Comparison of ENCODE assay signal across 19 mouse cellular contexts in genomic region chr2:71162831-71163621, GRCm38 (mm10). TPM values are rescaled to one million over a fixed set of nuclear protein-coding genes. Genes with fewer than 3 reads are reported as not detected.
DNase-seq lines count a peak whose midpoint lies in the region; ATAC-seq and TF ChIP-seq lines count a peak whose summit lies in the region.
"Had no signal": no experiment of that assay in that cellular context is flagged by ENCODE, and none has a peak within 500 bp of the region (broad histone marks: within the 10 kb centered on the region; RNA-seq: fewer than 3 reads in every experiment).

No protein-coding gene starts in this region.

- H3K27me3 ChIP-seq in kidney, embryonic 16.5 days (ENCODE audit: insufficient read depth, low read length): no peaks in the 10 kb centered on the region
- no peaks in the 10 kb centered on the region for H3K27me3 ChIP-seq in kidney, postnatal 0 days (ENCODE audit: insufficient read depth, low read length)
- no peaks in the 10 kb centered on the region for H3K27me3 ChIP-seq in liver, embryonic 14.5 days (ENCODE audit: control insufficient read depth, insufficient read depth, low read length)
- H3K27me3 ChIP-seq: forebrain, embryonic 12.5 days; heart, embryonic 13.5 days had no signal

- H3K9ac ChIP-seq in kidney, embryonic 16.5 days (replicated peaks; ENCODE audit: low read length): no peak overlapping the region
- no peak overlapping the region for H3K9ac ChIP-seq in kidney, postnatal 0 days (ENCODE audit: low read depth, low read length)
- H3K9ac ChIP-seq in liver, embryonic 14.5 days (replicated peaks): no peak overlapping the region
- H3K9ac ChIP-seq: forebrain, embryonic 12.5 days; heart, embryonic 13.5 days had no signal

- no peak overlapping the region for H3K27ac ChIP-seq in kidney, embryonic 16.5 days (ENCODE audit: low read length)
- H3K27ac ChIP-seq in kidney, postnatal 0 days: peak overlapping the region; percentile 25; the same call in 1 of the 2 replicates
- H3K27ac ChIP-seq in liver, embryonic 14.5 days: peak overlapping the region; percentile 18; the same call in 1 of the 2 replicates
- no peak overlapping the region for H3K27ac ChIP-seq in layer of hippocampus, adult 2 months
- H3K27ac ChIP-seq: embryonic facial prominence, embryonic 10.5 days; forebrain, embryonic 12.5 days; heart, embryonic 13.5 days had no signal

- H3K4me1 ChIP-seq in kidney, embryonic 16.5 days (ENCODE audit: insufficient read depth, low read length): no peaks in the 10 kb centered on the region; the same call in 1 of the 2 replicates
- H3K4me1 ChIP-seq in kidney, postnatal 0 days (replicated peaks; ENCODE audit: insufficient read depth, low read length): 0 out of 2 replicates have a peak, but pooled peaks cover 3% of the 10 kb centered on the region
- peaks cover 3 to 23% of the 10 kb centered on the region in 2 experiments; a peak in 3 of 4 replicates for H3K4me1 ChIP-seq in liver, embryonic 14.5 days (replicated peaks; ENCODE audit: control insufficient read depth in 2 of 2, insufficient read depth in 2 of 2, low read length in 1 of 2)

- H3K36me3 ChIP-seq in kidney, embryonic 16.5 days (ENCODE audit: insufficient read depth, low read length): no peaks in the 10 kb centered on the region
- no peaks in the 10 kb centered on the region for H3K36me3 ChIP-seq in kidney, postnatal 0 days (ENCODE audit: insufficient read depth, low read length)
- H3K36me3 ChIP-seq in liver, embryonic 14.5 days (replicated peaks; ENCODE audit: control insufficient read depth, insufficient read depth, low read depth): no peaks in the 10 kb centered on the region
- H3K36me3 ChIP-seq: embryonic facial prominence, embryonic 10.5 days; forebrain, embryonic 12.5 days; heart, embryonic 13.5 days had no signal

- no peak for ATAC-seq in kidney, embryonic 16.5 days (ENCODE audit: low FRiP score, low TSS enrichment)
- ATAC-seq in kidney, postnatal 0 days (replicated peaks; ENCODE audit: low FRiP score, low read depth): peak; percentile 85
- ATAC-seq in liver, embryonic 14.5 days (ENCODE audit: insufficient read depth): peak; percentile 86; the same call in 1 of the 2 replicates
- ATAC-seq: hindbrain, embryonic 16.5 days had no signal

- peak; percentile 57 for DNase-seq in kidney, adult 18-20 months
- DNase-seq in MEL-GATA-1-ER (ENCODE audit: extremely low read depth, low read depth) (peak; percentile 51), MN1 (ENCODE audit: low spot score) (no peak)
- peak; percentile 52 for DNase-seq in kidney, postnatal 0 days (ENCODE audit: low spot score)
- DNase-seq in liver, embryonic 14.5 days (ENCODE audit: low read depth in 3 of 3, low spot score in 3 of 3): peak in 2 of 3 experiments; percentile 53 to 58
- no peak for DNase-seq in layer of hippocampus, adult 2 months (ENCODE audit: low spot score in 2 of 2)
- DNase-seq in lung, postnatal 10 days: no peak
- DNase-seq: adrenal gland, adult 8-10 months; cerebellum, adult 9-10 months; heart, postnatal 36 days; midbrain, embryonic 14.5 days; thymus, postnatal 14 days had no signal

- no peaks in the 10 kb centered on the region for H3K9me3 ChIP-seq in kidney, embryonic 16.5 days (ENCODE audit: low read length)
- no peaks in the 10 kb centered on the region for H3K9me3 ChIP-seq in kidney, postnatal 0 days (replicated peaks; ENCODE audit: low read length)
- no peaks in the 10 kb centered on the region for H3K9me3 ChIP-seq in liver, embryonic 14.5 days (ENCODE audit: control insufficient read depth, low read length)
- H3K9me3 ChIP-seq: embryonic facial prominence, embryonic 10.5 days; forebrain, embryonic 12.5 days; heart, embryonic 13.5 days had no signal

- 66% methylated on average over 25 of the region's 25 CpGs for WGBS in kidney, embryonic 16.5 days
- WGBS in kidney, postnatal 0 days: 64% methylated on average over 25 of the region's 25 CpGs
- WGBS in liver, embryonic 14.5 days (ENCODE audit: insufficient replicate concordance): 52% methylated on average over 25 of the region's 25 CpGs

- H3K4me2 ChIP-seq in kidney, embryonic 16.5 days (replicated peaks; ENCODE audit: low read depth, low read length): no peak overlapping the region
- no peak overlapping the region for H3K4me2 ChIP-seq in kidney, postnatal 0 days (ENCODE audit: low read length)
- H3K4me2 ChIP-seq in liver, embryonic 14.5 days (ENCODE audit: low read depth): peak overlapping the region; percentile 34
- H3K4me2 ChIP-seq: forebrain, embryonic 12.5 days; heart, embryonic 13.5 days had no signal

- TF ChIP-seq EP300 in liver, embryonic 14.5 days (IDR thresholded peaks at IDR 0.05; ENCODE audit: low read depth): no peak

- TF ChIP-seq CTCF in kidney, postnatal 0 days (IDR thresholded peaks at IDR 0.05; ENCODE audit: low read depth): no peak
- TF ChIP-seq CTCF in liver, embryonic 14.5 days (IDR thresholded peaks at IDR 0.05; ENCODE audit: low read depth): no peak
- TF ChIP-seq CTCF in layer of hippocampus, adult 2 months (conservative IDR thresholded peaks at IDR 0.05): no peak

- no peak overlapping the region for H3K4me3 ChIP-seq in kidney, embryonic 16.5 days (ENCODE audit: low read length)
- no peak overlapping the region for H3K4me3 ChIP-seq in kidney, postnatal 0 days (replicated peaks; ENCODE audit: low read depth, low read length)
- H3K4me3 ChIP-seq in liver, embryonic 14.5 days (ENCODE audit: insufficient read depth in 1 of 2, low read depth in 2 of 2, low read length in 2 of 2): peak overlapping the region in 1 of 2 experiments; percentile 26; a peak in 1 of 4 replicates
- H3K4me3 ChIP-seq in layer of hippocampus, adult 2 months: no peak overlapping the region
- H3K4me3 ChIP-seq: embryonic facial prominence, embryonic 10.5 days; forebrain, embryonic 12.5 days; heart, embryonic 13.5 days; myocyte had no signal

RNA-seq across cellular contexts. Expression of gene Cybrd1, which starts 45.3 kb away (rescaled TPM):
- 1.3 and 1.5 TPM in 2 replicates for polyA plus RNA-seq in kidney, embryonic 16.5 days (2015; fragmentation: Nextera tagmentation; extraction: Ambion mirVana)
- polyA plus RNA-seq in kidney, postnatal 0 days (2015; fragmentation: Nextera tagmentation; extraction: Ambion mirVana): 1.0 and 1.2 TPM in 2 replicates
- polyA plus RNA-seq in liver, embryonic 14.5 days (2012; rRNA removed): 0.90 and 0.92 TPM in 2 replicates
- 0.38 and 0.58 TPM in 2 replicates for polyA plus RNA-seq in liver, embryonic 14.5 days (2014; fragmentation: Nextera tagmentation; extraction: Ambion mirVana)
- total RNA-seq in layer of hippocampus, adult 2 months (2021): 1 to 10 TPM; 2.7 to 3.2 TPM
- total RNA-seq: granulocyte monocyte progenitor cell, adult 5-6 weeks had no signal

RNA-seq across cellular contexts. Expression of gene Dync1i2, which starts 48.5 kb away (rescaled TPM):
- 76.1 and 85.8 TPM in 2 replicates for polyA plus RNA-seq in kidney, embryonic 16.5 days (2015; fragmentation: Nextera tagmentation; extraction: Ambion mirVana)
- polyA plus RNA-seq in kidney, postnatal 0 days (2015; fragmentation: Nextera tagmentation; extraction: Ambion mirVana): 80.9 and 88.8 TPM in 2 replicates
- polyA plus RNA-seq in liver, embryonic 14.5 days (2012; rRNA removed): 15.2 and 24.8 TPM in 2 replicates
- polyA plus RNA-seq in liver, embryonic 14.5 days (2014; fragmentation: Nextera tagmentation; extraction: Ambion mirVana): 29.9 and 36.7 TPM in 2 replicates
- 100 to 1,000 TPM; 135 to 142 TPM for total RNA-seq in layer of hippocampus, adult 2 months (2021)

Comparison
In these comparisons a context has a peak if more than half of its experiments do, and no peak if none do; other contexts are left out.
1. H3K27ac ChIP-seq: peak in kidney, postnatal 0 days (single experiment) and liver, embryonic 14.5 days (single experiment); none in kidney, embryonic 16.5 days (single experiment) and layer of hippocampus, adult 2 months (single experiment).
2. DNase-seq: peak in kidney, adult 18-20 months (single experiment), MEL-GATA-1-ER (single experiment), kidney, postnatal 0 days (single experiment) and liver, embryonic 14.5 days (2 of 3); none in layer of hippocampus, adult 2 months (0 of 2), MN1 (single experiment) and lung, postnatal 10 days (single experiment).